Mouse (Mus musculus) gastrocnemius, adult 8-10 months (tissue): ENCODE measurements around the gene Akap13. TPM values are rescaled to one million over a fixed set of nuclear protein-coding genes. Genes with fewer than 3 reads are reported as not detected.

Experiments
- DNase-seq, 2 experiments: peaks; one replicate each; pipeline ENCODE4 v3.0.0; 2022; ENCODE audit warnings: low spot score in 2 of 2
- total RNA-seq, 4 experiments: library from RNA; stranded (reverse); gene quantifications; 2 replicates each; pipeline ENCODE4 v1.2.4; 2022

Akap13 gene
- total RNA-seq, 4 experiments from 2014 or later, result 53.9 to 74.5 (median 64.0) TPM

GRCm38 (mm10) chr7:75456152-75456888 is 986 bp downstream of the Akap13 start:
- DNase-seq, result no peak

- DNase-seq, result no peak
Measured at GRCm38 (mm10) chr7:75460290-75460689, 5.0 kb downstream of the Akap13 start.

GRCm38 (mm10) chr7:75463579-75464162 is 8.3 kb downstream of the Akap13 start:
- DNase-seq, result no peak

GRCm38 (mm10) chr7:75467791-75468190 is 12.5 kb downstream of the Akap13 start:
- DNase-seq, result no peak

- DNase-seq, result no peak
Measured at GRCm38 (mm10) chr7:75470318-75470925, 15.1 kb downstream of the Akap13 start.

GRCm38 (mm10) chr7:75472316-75473195 is 17.2 kb downstream of the Akap13 start:
- no peak for DNase-seq

GRCm38 (mm10) chr7:75473294-75473693 is 18.0 kb downstream of the Akap13 start:
- no peak for DNase-seq

- DNase-seq, result no peak
Measured at GRCm38 (mm10) chr7:75474064-75474463, 18.7 kb downstream of the Akap13 start.

- DNase-seq, result no peak
Measured at GRCm38 (mm10) chr7:75474564-75475150, 19.3 kb downstream of the Akap13 start.

- DNase-seq, result no peak
Measured at GRCm38 (mm10) chr7:75478060-75478459, 22.7 kb downstream of the Akap13 start.

GRCm38 (mm10) chr7:75480721-75481426 is 25.5 kb downstream of the Akap13 start:
- no peak for DNase-seq

- no peak for DNase-seq
Measured at GRCm38 (mm10) chr7:75486031-75486430, 30.7 kb downstream of the Akap13 start.

GRCm38 (mm10) chr7:75495941-75496441 is 40.7 kb downstream of the Akap13 start:
- DNase-seq, result no peak

GRCm38 (mm10) chr7:75498627-75499026 is 43.3 kb downstream of the Akap13 start:
- no peak for DNase-seq

GRCm38 (mm10) chr7:75499271-75499670 is 43.9 kb downstream of the Akap13 start:
- no peak for DNase-seq

- DNase-seq, result no peak
Measured at GRCm38 (mm10) chr7:75500164-75500563, 44.8 kb downstream of the Akap13 start.

GRCm38 (mm10) chr7:75500793-75501192 is 45.5 kb downstream of the Akap13 start:
- DNase-seq, result no peak

GRCm38 (mm10) chr7:75504524-75504923 is 49.2 kb downstream of the Akap13 start:
- DNase-seq, result no peak

GRCm38 (mm10) chr7:75506628-75507027 is 51.3 kb downstream of the Akap13 start:
- no peak for DNase-seq

GRCm38 (mm10) chr7:75509085-75509873 is 53.9 kb downstream of the Akap13 start:
- DNase-seq, result no peak
